In genomic region chr3:116380319-116380718, GRCm38 (mm10) we compare ENCODE assay signal across 13 mouse cellular contexts. TPM values are rescaled to one million over a fixed set of nuclear protein-coding genes. Genes with fewer than 3 reads are reported as not detected.
DNase-seq lines count a peak whose midpoint lies in the region; ATAC-seq and TF ChIP-seq lines count a peak whose summit lies in the region.
"Had no signal": no experiment of that assay in that cellular context is flagged by ENCODE, and none has a peak within 500 bp of the region (broad histone marks: within the 10 kb centered on the region; RNA-seq: fewer than 3 reads in every experiment).

No protein-coding gene starts in this region.

- peak; percentile 50 for ATAC-seq in activated CD4-positive, CD25-positive, alpha-beta regulatory T cell, adult 4 months

- WGBS in spleen, adult 2 months = 75% methylated on average over 9 of the region's 9 CpGs

- DNase-seq in adrenal gland, postnatal 14 days = peak; percentile 21
- no peak for DNase-seq in adrenal gland, adult 8-10 months
- no peak for DNase-seq in spleen, adult 2 months (ENCODE audit: low read depth in 1 of 2, low spot score in 2 of 2)
- DNase-seq in spleen, postnatal 10 days (ENCODE audit: low spot score in 2 of 2) = no peak
- DNase-seq in natural killer cell, adult 2 months (ENCODE audit: low spot score in 2 of 2) = peak; percentile 36 to 54
- no peak for DNase-seq in yolk sac, embryonic 10.5 days (ENCODE audit: low spot score)
- DNase-seq in c-Kit-positive CD71-positive TER-119-positive erythroid progenitor cells, embryonic 14.5 days (ENCODE audit: low spot score) = no peak
- DNase-seq: B cell, adult 2 months; cerebellum, postnatal 14 days; lung, postnatal 14 days had no signal

- no peaks in the 10 kb centered on the region for H3K27me3 ChIP-seq in spleen, adult 2 months (ENCODE audit: control insufficient read depth, insufficient read depth, low read length)
- H3K27me3 ChIP-seq: hindbrain, embryonic 15.5 days had no signal

- H3K36me3 ChIP-seq in spleen, adult 2 months (ENCODE audit: control insufficient read depth, insufficient read depth, low read length) = peaks cover 1% of the 10 kb centered on the region; the same call in 1 of the 2 replicates
- H3K36me3 ChIP-seq: hindbrain, embryonic 15.5 days had no signal

- H3K27ac ChIP-seq in spleen, adult 2 months (ENCODE audit: insufficient read depth, low read length) = 0 out of 2 replicates have a peak overlapping the region, but pooled peaks have one; percentile 12
- H3K27ac ChIP-seq: hindbrain, embryonic 15.5 days had no signal

- no peak for TF ChIP-seq POLR2A in spleen, adult 2 months (IDR thresholded peaks at IDR 0.05; ENCODE audit: low read depth, low read length)

- no peaks in the 10 kb centered on the region for H3K4me1 ChIP-seq in spleen, adult 2 months (ENCODE audit: control insufficient read depth, insufficient read depth, insufficient read length)
- H3K4me1 ChIP-seq: hindbrain, embryonic 15.5 days had no signal

- H3K4me3 ChIP-seq in spleen, adult 2 months (ENCODE audit: extremely low read depth, insufficient read depth, insufficient read length) = no peak overlapping the region
- H3K4me3 ChIP-seq: erythroblast, embryonic 14.5 days; hindbrain, embryonic 15.5 days had no signal

- TF ChIP-seq CTCF in spleen, adult 2 months (IDR thresholded peaks at IDR 0.05; ENCODE audit: extremely low read depth, insufficient read depth, insufficient read length, insufficient replicate concordance) = no peak

RNA-seq across cellular contexts. Expression of gene Cdc14a, which starts 43.5 kb away (rescaled TPM):
- 8.8 and 16.4 TPM in 2 replicates for total RNA-seq in adrenal gland, postnatal 14 days (2021)
- 10 to 100 TPM in 3 of 4 experiments, 1 to 10 TPM in 1; 8.0 to 23.8 (median 16.2) TPM for total RNA-seq in adrenal gland, adult 8-10 months (2022)
- polyA plus RNA-seq in spleen, adult 2 months (2012; rRNA removed) = 4.7 and 6.9 TPM in 2 replicates
- 10 to 100 TPM; 12.0 to 12.1 TPM for polyA plus RNA-seq in activated CD4-positive, CD25-positive, alpha-beta regulatory T cell, adult 4 months (2017; shearing (Covaris generic))

Comparison
In these comparisons a context has a peak if more than half of its experiments do, and no peak if none do; other contexts are left out.
1. DNase-seq: peak in adrenal gland, postnatal 14 days (single experiment) and natural killer cell, adult 2 months (2 of 2); none in adrenal gland, adult 8-10 months (single experiment), spleen, adult 2 months (0 of 2), spleen, postnatal 10 days (0 of 2), yolk sac, embryonic 10.5 days (single experiment) and c-Kit-positive CD71-positive TER-119-positive erythroid progenitor cells, embryonic 14.5 days (single experiment).